Mouse (Mus musculus): ENCODE results near the gene Nmur1.

Nmur1 gene

DNA sequence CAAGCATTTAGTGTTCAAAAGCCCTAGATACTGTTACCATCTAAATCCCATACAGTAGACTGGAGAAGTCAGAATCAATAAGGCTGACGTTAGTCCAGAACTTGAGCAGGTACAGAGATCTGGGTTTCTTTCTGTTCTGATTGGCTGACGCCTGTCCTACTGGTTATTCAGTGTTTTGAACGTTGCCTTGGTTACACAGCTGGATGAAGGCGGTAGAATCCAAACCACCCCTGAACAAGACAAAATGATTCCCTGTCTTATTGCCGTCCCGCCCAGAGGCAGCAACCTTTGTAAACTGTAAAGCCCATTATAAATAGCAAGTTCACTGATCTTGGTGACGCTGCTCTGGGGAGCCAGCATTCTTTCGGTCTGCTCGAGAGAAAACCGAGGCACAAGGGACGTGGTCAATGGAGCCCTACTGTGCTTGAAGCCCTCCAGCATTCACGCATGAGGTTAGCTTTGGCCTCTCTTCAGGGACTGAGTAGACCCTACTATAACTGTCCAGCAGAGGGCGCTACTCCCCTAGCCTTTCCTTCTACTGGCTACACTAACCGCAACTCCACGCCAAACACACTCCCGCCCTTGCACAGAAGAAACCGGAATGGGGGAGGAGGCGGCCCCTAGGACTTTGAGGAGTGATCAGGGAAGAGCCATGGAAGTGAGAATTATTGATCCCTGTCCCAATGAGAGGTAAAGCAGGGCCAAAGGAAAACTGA lies 14.3 kb upstream of the Nmur1 start:
- DNase-seq: peak; percentile 99

DNA sequence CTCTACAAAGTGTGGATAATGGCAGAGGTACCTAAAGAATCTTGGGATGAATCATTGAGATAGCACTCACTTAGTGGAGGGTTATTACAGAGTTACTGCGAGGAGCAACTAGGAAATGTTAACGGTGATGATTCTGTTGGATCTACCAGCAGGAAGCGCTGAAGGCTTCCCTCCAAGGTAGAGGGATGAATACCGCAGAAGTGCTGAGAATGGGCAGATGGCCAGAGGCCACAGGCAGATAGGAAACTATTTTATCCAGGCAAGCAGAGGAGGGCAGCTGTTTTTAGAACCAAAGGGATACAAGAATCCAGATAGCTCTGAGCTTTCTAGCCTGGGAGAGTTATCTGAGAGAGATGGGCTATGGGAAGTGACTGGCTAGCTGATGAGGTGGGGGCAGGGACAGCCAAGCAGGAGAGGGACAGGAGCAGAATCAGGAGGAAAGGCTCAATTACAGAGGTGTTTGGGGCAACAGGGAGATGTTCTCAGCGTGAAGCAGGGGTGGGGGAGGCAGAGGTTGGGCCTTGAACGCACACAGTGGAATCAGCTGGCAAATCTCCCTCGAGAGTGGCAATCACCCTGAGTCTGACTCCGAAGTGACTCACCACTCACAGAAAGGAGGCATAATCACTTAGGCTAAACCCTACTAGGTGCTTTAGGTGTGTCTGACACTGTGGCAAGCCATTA lies 13.6 kb upstream of the Nmur1 start:
- DNase-seq: peak; percentile 94

DNA sequence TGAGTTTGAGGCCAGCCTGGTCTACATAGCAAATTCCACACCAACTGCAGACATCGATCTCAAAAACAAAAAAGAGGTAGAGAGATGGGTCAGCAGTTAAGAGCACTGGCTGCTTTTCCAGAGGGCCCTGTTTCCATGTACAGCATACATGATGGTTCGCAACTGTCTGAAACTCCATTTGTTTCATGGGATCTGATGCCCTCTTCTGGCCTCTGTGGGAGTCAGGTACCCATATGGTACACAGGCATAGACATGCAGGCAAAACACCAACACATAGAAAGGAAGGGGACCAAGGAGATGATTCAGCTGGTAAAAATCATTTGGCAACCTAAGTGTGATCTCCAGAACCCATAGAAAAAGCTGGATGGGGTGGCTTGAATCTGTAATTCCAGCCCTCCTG lies 12.5 kb upstream of the Nmur1 start:
- no peak for DNase-seq

- no peak for DNase-seq
These were observed 11.9 kb upstream of the Nmur1 start for GRCm38 (mm10) chr1:86438014-86438319.

DNA sequence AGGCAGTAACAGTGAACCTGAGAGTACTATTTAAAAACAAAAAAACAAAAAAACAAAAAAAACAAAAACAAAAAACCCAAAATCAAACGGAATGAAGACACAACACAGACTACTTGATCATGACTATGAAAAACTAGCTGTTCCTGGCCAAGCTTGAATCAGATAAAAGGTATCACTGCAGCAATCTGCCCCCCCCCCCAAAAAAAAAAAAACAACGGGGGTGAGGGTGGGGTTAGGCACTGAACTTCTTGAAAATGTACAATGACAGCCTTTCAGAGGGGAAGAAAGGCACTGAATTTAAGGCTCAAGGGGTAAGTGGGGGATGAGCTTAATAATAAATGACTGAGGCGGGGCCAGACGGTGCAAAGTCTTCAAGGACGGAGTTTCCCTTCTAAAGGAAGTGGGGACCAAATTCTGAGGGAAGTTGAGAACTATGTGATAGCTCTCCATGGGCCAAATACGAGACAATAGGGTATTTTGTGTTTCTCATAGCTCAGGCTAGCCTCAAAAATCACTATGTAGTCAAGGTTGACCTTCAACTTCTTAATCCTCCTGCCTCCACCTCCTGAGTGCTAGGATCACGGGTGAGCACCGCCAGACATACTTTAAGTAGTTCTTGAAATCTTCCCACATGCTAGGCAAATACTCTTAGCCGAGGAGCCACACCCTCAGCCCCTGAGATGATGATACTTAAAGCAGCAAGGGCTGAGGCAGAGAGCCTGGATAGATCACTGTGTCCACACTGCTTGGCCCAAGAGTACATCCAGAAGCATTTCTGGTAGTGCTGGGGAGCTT lies 11.4 kb upstream of the Nmur1 start:
- no peak for DNase-seq

GRCm38 (mm10) chr1:86435302-86435821 lies 9.3 kb upstream of the Nmur1 start:
- peak; percentile 98 for DNase-seq

GRCm38 (mm10) chr1:86434439-86435201 lies 8.6 kb upstream of the Nmur1 start:
- peak; percentile 100 for DNase-seq

- peak; percentile 99 for DNase-seq
These were observed 8.0 kb upstream of the Nmur1 start for GRCm38 (mm10) chr1:86434001-86434400.

DNA sequence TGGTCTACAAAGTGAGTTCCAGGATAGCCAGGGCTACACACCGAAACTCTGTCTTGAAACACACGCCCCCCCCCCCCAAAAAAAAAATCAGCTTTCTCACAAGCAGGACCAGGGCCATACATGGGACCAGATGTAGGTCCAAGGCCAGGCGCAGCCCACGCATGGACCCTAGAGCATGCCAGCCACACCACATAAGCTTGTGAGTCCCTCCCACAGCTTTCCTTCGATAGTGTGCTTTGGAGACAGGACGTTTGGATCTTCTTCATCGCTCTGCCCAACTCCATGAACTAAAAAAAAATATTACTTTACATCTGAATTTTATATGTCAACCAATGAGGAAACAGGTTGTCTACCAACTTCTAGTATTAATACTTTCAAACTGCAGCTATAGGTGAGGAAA lies 7.3 kb upstream of the Nmur1 start:
- peak; percentile 91 for DNase-seq

DNA sequence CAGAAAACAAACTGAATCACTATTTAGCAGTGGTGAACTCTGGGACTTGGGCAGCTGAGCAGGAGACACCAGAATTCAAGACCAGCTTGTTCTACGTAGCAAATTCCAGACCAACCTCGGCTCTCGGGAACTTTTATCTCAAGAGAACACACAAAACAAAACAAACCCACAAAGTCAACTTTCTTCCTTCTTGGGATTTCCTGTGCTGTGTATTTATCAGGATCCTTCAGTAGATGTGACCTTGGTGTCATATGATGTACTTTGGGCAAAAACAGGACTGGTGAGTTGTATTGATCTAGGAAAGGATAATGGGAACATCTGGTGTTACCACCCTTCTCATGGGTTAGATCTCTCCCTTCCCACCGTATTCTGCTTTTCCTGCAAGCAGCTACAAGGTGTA lies 6.8 kb upstream of the Nmur1 start:
- DNase-seq: no peak

- DNase-seq: peak; percentile 94
These were observed 4.0 kb upstream of the Nmur1 start for GRCm38 (mm10) chr1:86430056-86430455.

GRCm38 (mm10) chr1:86424835-86425547 lies 1.0 kb downstream of the Nmur1 start:
- DNase-seq: no peak

GRCm38 (mm10) chr1:86424336-86424735 lies 1.7 kb downstream of the Nmur1 start:
- no peak for DNase-seq

DNA sequence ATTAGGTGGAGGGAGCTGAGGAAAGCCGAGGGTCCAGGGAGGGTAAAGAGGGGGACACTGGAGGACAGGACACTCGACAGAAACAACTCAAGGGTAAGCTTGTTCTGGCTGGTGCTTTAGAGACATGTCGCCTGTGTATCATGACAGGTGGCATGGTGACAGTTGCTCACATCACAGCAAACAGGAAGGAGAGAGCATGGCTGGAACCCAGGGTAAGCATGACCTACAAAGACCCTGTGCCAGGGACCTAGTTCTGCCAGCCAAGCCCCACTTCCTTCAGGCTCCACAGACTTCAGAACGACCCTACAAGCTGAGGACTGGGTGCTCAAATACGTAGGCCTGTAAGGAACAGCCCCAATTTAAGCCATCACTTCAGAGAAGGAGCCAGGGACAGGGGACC lies 2.1 kb downstream of the Nmur1 start:
- peak; percentile 57 for DNase-seq

DNA sequence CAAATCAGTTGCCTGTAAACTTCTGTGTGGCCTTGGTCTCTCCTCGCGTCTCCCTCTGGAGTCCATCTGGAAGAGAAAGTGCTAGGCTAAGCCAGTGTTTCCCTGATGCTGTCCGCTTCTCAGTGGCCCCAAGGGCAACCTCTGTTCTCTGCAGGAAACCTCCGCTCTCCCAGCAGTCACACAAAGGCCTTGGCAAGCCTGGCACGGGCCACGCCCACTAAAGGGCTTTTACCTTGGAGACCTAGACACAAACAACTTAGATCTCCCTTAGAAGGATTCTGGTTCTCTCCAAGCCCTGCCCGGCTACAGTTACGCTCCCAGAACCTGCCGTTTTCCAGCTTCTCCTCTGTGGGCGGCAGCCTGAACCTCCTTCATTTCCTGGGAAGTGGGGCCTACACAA lies 5.0 kb downstream of the Nmur1 start:
- DNase-seq: no peak

DNA sequence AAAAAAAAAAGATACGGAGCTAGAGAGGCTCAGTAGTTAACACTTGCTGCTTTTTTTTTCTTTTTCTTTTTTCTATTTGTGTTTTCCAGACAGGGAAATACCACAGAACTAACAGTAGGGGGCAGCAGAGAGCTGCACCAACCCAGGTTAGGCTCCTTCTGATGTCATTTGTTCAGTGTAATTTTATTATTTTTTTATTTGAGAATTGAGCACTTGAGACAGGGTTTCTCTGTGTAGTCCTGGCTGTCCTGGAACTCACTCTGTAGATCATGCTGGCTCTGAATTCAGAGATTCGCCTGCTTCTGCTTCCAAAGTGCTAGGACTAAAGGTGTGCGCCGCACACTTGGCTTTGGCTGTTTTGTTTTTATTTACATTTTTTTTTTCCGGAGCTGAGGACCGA lies 9.7 kb downstream of the Nmur1 start:
- DNase-seq: no peak

DNA sequence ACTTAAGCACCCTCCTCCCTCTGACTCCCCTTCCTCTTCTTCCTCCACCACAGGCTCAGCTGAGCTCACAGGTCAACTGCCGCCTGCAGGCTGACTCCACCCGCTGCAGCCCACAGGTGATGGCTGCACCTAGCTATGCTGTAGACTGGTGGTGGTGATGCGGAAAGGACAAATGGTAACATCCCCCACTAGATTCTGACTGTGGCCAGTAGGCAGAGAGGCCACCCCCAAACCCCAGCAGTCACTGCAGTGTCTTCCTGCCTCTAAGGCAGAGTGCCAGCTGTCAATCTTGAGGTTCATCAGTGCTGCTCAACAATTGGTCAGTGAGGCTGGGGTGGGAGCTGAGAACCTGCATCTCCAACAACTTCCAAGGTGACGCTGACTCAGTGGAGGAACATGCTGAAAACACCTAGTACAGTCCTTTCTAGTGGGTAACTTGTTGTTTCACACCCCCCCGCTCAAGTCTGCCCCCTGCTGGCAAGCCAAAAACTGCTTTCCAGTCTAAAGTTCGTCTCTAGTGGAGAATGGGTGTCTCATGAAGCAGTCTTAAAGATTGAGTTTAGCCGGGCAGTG lies 10.3 kb downstream of the Nmur1 start:
- peak; percentile 93 for DNase-seq

DNA sequence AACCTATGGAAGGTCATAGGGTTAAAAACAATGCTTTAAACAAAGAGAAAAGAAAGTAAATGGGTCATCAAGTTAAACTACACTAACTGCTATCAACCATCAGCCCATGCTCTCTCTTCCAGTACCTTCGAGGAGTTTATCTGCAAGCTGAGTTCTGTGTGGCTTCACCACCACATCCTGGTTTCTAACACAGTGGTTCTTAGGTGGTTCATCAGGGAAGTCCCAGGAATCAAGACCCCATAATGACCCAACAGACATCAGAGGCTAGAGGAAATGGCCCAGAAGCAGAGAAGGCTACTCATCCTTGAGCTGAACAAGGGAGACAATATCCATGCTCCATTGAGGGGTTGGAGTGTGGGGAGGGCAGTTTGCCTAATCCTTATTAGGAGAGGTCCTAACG lies 10.9 kb downstream of the Nmur1 start:
- peak; percentile 67 for DNase-seq

- DNase-seq: peak; percentile 61
These were observed 11.3 kb downstream of the Nmur1 start for GRCm38 (mm10) chr1:86414715-86415114.

- DNase-seq: peak; percentile 74
These were observed 16.6 kb downstream of the Nmur1 start for GRCm38 (mm10) chr1:86409476-86409875.

DNA sequence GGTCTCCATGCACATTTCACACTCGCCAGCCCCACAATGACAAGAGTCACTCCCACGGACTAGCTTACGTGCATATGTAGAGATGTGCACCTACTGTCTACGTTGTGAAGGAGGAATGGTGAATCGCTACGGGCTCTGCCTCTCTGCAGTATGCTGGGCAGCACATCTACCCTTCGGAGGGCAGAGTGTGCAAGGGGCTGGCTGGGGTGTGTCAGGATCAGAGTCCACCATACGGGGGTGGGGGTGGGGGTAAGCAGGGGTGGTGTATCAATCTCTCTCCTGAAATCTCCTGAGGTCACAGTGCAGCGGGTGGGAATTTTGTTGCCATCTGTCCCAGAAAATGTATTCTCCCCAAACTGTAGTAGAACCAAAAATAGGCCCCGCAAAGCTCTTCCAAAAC lies 17.5 kb downstream of the Nmur1 start:
- no peak for DNase-seq

DNA sequence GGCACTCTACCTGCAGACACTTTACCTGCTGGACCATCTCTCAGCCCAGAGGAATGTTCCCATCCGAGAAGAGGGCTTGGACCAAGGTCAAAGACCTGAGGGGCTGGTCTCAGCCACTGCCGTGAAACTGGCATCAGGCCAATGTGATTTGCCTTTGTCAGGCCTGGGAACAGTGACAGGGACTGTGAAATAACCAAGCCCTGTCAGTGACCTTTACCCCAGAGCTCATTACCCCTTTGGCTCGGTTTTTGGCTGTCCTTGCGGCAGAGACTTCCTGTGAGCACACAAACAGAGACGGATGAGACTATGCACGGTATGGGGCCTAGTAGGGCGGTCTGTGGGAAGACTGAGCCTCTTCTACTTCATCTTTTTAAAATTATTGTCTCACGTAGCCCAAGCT lies 19.1 kb downstream of the Nmur1 start:
- DNase-seq: peak; percentile 96

All from heart, adult 11 months (tissue).